Mouse (Mus musculus): Measurements from ENCODE around the gene Srp9. TPM values are rescaled to one million over a fixed set of nuclear protein-coding genes. Genes with fewer than 3 reads are reported as not detected.

Gene Srp9
- polyA plus RNA-seq, 1 experiment from 2014 or later = 183 TPM

DNA sequence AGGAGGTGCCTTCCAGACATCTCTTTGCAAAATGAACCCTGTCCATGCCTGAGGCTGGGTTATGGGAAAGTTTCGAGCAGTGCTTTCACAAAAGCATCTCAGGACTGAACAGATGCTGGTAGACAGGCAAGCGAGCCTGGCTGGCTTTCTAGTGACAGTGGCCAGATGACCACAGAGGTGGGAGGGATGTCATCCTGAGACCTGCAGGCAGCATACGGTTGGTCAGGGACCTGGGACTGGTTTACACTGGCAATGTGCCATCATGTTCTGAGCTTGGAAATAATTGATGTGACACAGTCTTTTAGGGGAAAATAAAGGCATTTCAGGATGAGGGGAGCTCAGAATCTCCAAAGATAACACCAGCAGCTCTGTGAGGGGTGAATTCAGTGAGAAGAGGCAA lies 19.5 kb upstream of the Srp9 start:
- Histone ChIP-seq H3K27me3 (0 out of 2 replicates have a peak, but pooled peaks cover 3% of the 10 kb centered on the region), H3K4me2 (no peak overlapping the region), H3K9me3 (no peaks in the 10 kb centered on the region), H3K27ac (no peak overlapping the region), H3K4me1 (replicated peaks) (peaks cover 28% of the 10 kb centered on the region), H3K9ac (replicated peaks) (no peak overlapping the region), H3K4me3 (replicated peaks) (no peak overlapping the region), H3K36me3 (no peaks in the 10 kb centered on the region)
- WGBS = 56% methylated on average over 3 of the region's 3 CpGs
- ATAC-seq (ENCODE audit: insufficient number of reproducible peaks, insufficient read depth, low FRiP score, low TSS enrichment, low read depth) = no peak

DNA sequence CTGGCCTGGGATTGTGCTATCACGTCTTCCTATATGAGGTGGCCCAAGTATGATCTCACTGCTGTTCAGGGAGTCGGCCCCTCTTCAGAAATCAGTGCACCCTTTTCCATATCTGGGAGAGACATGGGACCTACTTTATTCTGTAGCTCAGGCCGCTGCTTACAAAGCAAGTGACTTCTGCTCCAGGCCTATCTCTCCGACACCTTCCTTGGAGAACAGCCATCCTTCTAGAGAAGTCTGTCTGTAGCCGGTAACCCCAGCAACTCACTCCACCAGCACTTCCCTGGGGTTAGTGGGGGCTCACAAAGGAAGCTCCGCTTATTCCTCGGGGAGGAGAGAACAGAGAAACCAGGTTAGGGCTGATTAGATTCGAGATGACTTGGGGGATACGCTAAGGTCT lies 17.3 kb upstream of the Srp9 start:
- ATAC-seq (ENCODE audit: insufficient number of reproducible peaks, insufficient read depth, low FRiP score, low TSS enrichment, low read depth) = no peak
- Histone ChIP-seq H3K36me3 (no peaks in the 10 kb centered on the region), H3K4me1 (replicated peaks) (peaks cover 40% of the 10 kb centered on the region), H3K9ac (replicated peaks) (no peak overlapping the region), H3K27me3 (0 out of 2 replicates have a peak, but pooled peaks cover 3% of the 10 kb centered on the region), H3K27ac (no peak overlapping the region), H3K4me2 (no peak overlapping the region), H3K4me3 (replicated peaks) (no peak overlapping the region), H3K9me3 (no peaks in the 10 kb centered on the region)
- WGBS = 82% methylated on average over 9 of the region's 9 CpGs

DNA sequence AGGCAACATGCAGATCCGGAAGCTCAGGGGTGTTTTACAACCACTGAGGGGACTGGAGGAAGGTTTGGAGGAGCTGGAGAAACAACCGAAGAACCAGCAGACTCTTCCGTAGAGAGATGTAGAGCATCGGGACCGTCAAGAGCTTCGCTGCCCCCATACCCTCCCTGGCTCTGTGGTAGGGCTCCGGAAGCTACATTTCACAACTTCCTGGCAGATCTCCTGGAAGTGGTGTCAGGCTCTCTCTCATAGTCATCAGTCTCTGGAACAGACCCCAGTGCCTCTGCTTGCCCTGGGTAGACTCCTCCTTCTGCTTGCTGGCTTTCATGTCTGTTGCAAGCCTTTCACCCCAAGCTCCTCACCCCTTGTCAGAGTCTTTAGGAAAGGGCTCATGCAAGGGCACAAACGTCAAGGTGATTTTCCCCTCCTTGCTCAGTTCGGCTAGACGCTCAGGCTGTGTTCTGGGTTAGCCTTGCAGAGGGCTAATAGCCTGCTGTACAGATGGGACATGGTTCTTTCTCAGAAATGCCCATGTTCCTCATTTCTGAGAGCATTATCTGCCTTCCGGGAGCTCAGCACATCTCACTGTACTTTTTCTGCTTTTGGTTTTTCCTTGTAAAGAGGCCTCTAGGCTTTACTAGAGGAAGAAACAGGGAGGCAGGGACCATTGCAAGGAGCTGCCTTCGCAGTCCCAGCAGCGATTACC lies 16.0 kb upstream of the Srp9 start:
- WGBS = 61% methylated on average over 13 of the region's 13 CpGs

DNA sequence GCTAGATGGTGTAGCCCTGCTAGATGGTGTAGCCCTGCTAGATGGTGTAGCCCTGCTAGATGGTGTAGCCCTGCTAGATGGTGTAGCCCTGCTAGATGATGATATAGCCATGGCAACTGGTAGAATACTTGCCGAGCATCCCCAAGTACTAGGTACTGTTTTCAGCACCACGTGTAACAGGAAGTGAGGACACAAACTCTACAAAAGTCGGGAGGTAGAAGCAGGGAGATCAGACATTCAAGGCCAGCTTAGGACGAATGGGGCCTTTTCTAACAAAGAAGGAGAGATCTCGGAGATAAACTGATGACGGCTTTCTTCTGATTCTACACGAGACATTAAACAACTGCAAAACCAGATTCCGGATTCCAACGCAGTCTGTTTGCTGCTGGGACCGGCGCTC lies 14.4 kb upstream of the Srp9 start:
- WGBS = 74% methylated on average over 11 of the region's 11 CpGs
- Histone ChIP-seq H3K9ac (replicated peaks) (no peak overlapping the region), H3K4me1 (replicated peaks) (peaks cover 40% of the 10 kb centered on the region), H3K4me2 (no peak overlapping the region), H3K4me3 (replicated peaks) (no peak overlapping the region), H3K9me3 (no peaks in the 10 kb centered on the region), H3K27ac (0 out of 2 replicates have a peak overlapping the region, but pooled peaks have one; percentile 4), H3K27me3 (0 out of 2 replicates have a peak, but pooled peaks cover 9% of the 10 kb centered on the region), H3K36me3 (no peaks in the 10 kb centered on the region)
- ATAC-seq (ENCODE audit: insufficient number of reproducible peaks, insufficient read depth, low FRiP score, low TSS enrichment, low read depth) = no peak

More for the DNA sequence above, 16.0 kb upstream of the Srp9 start:
- 0 out of 2 replicates have a peak, but pooled peaks cover 9% of the 10 kb centered on the region for H3K27me3 ChIP-seq
- no peak overlapping the region for H3K4me2 ChIP-seq
- no peak overlapping the region for H3K27ac ChIP-seq
- no peaks in the 10 kb centered on the region for H3K36me3 ChIP-seq
- no peaks in the 10 kb centered on the region for H3K9me3 ChIP-seq
- no peak overlapping the region for H3K9ac ChIP-seq (replicated peaks)
- no peak overlapping the region for H3K4me3 ChIP-seq (replicated peaks)
- no peak for ATAC-seq (ENCODE audit: insufficient number of reproducible peaks, insufficient read depth, low FRiP score, low TSS enrichment, low read depth)
- peaks cover 32% of the 10 kb centered on the region for H3K4me1 ChIP-seq (replicated peaks)

DNA sequence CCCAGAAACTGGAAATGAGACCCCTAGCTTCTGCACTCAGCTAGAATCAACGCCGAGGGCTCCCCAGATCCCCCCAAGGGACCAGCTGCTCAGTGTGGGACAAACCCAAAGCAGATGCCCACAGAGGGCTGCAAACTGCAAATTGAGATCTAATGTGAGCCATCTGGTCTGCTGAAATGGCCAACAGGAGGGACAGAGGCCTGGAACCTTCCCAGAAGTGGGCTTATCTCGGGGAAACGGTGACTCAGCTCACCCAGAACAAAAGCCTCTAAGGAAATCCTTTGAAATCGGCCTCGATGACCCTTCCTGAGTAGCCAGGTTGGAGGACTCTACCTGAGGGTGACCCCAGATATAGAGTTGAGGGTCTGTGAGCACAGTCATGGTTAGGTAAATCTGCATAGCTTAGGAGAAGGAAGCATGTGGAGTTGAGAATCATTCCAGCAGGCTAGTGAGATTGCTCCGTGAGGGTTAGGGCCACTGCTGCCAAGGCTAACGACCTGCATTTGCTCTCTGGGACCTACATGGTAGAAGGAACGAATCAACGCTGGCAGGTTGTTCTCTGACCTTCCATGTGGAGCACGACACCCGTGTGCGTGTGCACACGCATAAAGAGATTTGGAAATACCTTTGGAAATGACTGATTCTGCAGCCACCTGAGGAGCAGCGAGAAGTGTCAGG lies 13.7 kb upstream of the Srp9 start:
- WGBS = 50% methylated on average over 15 of the region's 15 CpGs
- 0 out of 2 replicates have a peak, but pooled peaks cover 9% of the 10 kb centered on the region for H3K27me3 ChIP-seq
- no peaks in the 10 kb centered on the region for H3K36me3 ChIP-seq
- peaks cover 40% of the 10 kb centered on the region for H3K4me1 ChIP-seq (replicated peaks)
- H3K4me2 ChIP-seq = no peak overlapping the region
- ATAC-seq (ENCODE audit: insufficient number of reproducible peaks, insufficient read depth, low FRiP score, low TSS enrichment, low read depth) = no peak
- H3K9me3 ChIP-seq = no peaks in the 10 kb centered on the region
- H3K4me3 ChIP-seq (replicated peaks) = no peak overlapping the region
- H3K9ac ChIP-seq (replicated peaks) = no peak overlapping the region
- 0 out of 2 replicates have a peak overlapping the region, but pooled peaks have one; percentile 4 for H3K27ac ChIP-seq

DNA sequence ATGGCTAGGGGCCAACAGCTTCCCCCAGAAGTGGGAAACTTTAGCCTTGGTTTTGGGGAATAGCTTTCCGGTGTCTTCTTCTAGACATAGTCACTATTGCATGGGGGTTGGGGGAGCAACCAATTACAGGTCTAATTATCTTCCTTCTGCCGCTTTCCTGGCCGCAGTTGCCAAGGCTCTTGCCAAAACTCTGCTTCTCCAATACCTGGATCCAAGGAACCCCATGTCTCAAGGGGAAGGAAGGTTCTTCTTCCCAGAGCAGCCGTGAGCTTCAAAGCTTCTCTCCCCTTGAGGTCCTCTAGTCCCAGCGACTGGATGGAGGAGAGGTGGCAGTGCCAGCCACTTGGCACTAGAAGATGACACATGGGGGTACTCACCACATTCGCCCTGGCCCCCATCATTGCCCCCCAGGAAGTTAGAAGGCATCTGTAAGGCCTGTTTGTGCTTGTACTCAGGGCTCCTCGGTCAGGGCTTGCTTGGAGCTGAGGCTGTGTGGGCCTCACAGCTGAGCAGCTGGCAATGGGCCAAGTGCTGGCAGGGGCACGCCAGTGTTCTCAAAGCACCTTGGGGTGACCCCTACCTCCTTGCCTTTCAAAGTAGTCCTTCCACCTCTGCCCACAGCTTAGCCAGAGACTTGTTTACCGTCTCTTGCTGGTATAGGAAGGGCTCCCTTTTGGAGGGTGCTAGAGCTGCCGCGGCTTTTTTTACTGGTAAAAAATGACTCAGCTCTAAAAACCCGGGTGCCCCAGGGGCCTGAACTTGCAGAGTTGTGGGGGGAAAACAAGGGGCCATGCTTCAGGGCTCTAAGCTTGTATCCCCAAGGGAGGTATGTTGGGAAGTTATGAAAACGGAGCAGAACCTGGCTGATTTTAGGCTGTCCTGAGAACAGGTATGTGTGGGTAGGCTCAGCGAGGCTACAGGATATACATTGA lies 12.9 kb upstream of the Srp9 start:
- Histone ChIP-seq H3K36me3 (no peaks in the 10 kb centered on the region), H3K27ac (no peak overlapping the region), H3K4me2 (0 out of 2 replicates have a peak overlapping the region, but pooled peaks have one; percentile 0), H3K9me3 (no peaks in the 10 kb centered on the region), H3K27me3 (0 out of 2 replicates have a peak, but pooled peaks cover 9% of the 10 kb centered on the region), H3K9ac (replicated peaks) (no peak overlapping the region), H3K4me1 (replicated peaks) (peaks cover 40% of the 10 kb centered on the region), H3K4me3 (replicated peaks) (no peak overlapping the region)
- 77% methylated on average over 14 of the region's 14 CpGs for WGBS
- ATAC-seq (ENCODE audit: insufficient number of reproducible peaks, insufficient read depth, low FRiP score, low TSS enrichment, low read depth) = no peak

DNA sequence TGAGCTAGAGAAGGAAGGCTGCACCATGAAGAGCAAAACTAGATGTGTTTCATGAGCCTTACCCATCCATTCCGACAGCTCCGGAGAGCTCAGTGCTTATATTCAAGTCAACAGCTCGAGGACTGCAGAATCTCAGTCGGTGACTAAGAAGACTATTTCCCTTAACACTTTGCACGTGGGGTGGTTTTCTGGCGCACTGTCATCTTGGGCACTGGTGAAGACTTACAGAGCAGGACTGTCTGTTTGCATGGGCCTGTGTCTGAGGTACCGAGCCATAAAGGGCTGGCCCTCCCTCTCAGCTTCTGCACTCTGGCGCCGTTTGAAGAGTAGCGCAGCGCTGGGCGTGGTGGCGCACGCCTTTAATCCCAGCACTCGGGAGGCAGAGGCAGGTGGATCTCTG lies 12.2 kb upstream of the Srp9 start:
- Histone ChIP-seq H3K4me2 (no peak overlapping the region), H3K4me3 (replicated peaks) (no peak overlapping the region), H3K9me3 (no peaks in the 10 kb centered on the region), H3K9ac (replicated peaks) (no peak overlapping the region), H3K36me3 (no peaks in the 10 kb centered on the region), H3K27me3 (0 out of 2 replicates have a peak, but pooled peaks cover 9% of the 10 kb centered on the region), H3K27ac (no peak overlapping the region), H3K4me1 (replicated peaks) (peaks cover 40% of the 10 kb centered on the region)
- no peak for ATAC-seq (ENCODE audit: insufficient number of reproducible peaks, insufficient read depth, low FRiP score, low TSS enrichment, low read depth)
- 92% methylated on average over 15 of the region's 15 CpGs for WGBS

DNA sequence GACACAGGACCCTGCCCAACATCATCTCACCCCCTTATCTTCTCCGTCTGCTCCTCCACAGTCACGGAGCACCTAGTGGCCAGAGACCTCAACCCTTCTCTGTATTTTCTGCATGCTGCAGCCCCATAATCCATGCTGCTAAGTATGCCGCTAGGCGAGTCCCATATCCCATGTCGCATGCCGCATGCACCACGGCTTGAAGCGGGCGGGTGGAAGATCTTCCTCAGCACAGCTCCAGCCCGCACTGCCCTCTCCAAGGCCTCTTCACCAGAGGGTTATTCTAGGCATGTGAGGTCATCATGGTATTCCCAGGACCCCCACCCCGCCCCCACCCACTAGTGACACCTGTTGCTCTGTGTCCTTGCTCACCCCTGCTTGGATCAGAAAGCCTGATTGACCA lies 11.4 kb upstream of the Srp9 start:
- Histone ChIP-seq H3K9me3 (no peaks in the 10 kb centered on the region), H3K36me3 (no peaks in the 10 kb centered on the region), H3K27ac (no peak overlapping the region), H3K4me3 (replicated peaks) (no peak overlapping the region), H3K4me2 (no peak overlapping the region), H3K27me3 (0 out of 2 replicates have a peak, but pooled peaks cover 9% of the 10 kb centered on the region), H3K4me1 (replicated peaks) (peaks cover 39% of the 10 kb centered on the region), H3K9ac (replicated peaks) (no peak overlapping the region)
- WGBS = 88% methylated on average over 11 of the region's 11 CpGs
- no peak for ATAC-seq (ENCODE audit: insufficient number of reproducible peaks, insufficient read depth, low FRiP score, low TSS enrichment, low read depth)

DNA sequence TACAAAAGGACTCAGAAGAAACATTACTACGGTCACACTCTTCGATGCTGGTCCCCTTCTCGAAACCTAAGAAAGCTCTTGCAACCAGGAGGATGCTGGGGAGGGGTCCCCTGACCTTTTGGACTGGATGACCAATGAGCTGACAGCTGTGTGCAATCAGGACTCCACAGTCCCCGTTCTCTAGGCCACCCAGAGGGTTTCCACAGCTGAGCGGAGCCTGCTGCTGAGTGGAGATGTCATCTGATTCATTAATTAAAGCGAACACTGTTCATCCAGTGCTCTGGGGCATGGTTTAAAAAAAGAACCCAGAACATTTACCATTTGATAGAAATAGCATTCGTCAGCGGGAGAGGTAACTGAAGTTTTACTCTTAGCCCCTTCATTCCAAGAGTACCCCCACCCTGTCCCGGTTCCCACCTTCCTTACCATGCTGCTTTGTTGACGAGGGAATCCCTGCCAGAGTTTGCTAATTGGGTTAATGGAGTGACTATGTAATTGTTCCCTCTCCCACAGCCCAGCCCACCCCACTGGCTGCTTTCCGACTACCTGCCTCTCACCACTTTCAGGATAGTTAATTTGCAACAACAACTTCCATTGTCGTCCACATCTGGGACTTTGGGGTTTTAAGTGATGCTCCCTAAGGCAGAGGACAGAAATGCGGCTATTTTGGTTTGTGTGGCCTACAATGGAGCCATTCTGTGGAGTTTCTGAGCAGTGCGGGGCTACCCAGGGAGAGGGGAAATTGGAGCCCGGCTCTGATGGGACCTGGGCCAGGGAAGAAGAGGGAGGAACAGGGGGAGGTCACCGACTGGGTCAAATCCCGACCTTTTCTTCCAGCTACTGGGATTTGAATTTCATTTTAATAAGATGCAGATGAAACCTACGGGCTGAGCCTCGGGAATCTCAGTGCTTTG lies 10.7 kb upstream of the Srp9 start:
- H3K4me2 ChIP-seq = no peak overlapping the region
- H3K4me1 ChIP-seq (replicated peaks) = peaks cover 32% of the 10 kb centered on the region
- WGBS = 32% methylated on average over 19 of the region's 19 CpGs
- no peak overlapping the region for H3K9ac ChIP-seq (replicated peaks)
- no peak overlapping the region for H3K4me3 ChIP-seq (replicated peaks)
- H3K27ac ChIP-seq = no peak overlapping the region
- H3K9me3 ChIP-seq = no peaks in the 10 kb centered on the region
- H3K36me3 ChIP-seq = no peaks in the 10 kb centered on the region
- ATAC-seq (ENCODE audit: insufficient number of reproducible peaks, insufficient read depth, low FRiP score, low TSS enrichment, low read depth) = no peak
- H3K27me3 ChIP-seq = 0 out of 2 replicates have a peak, but pooled peaks cover 9% of the 10 kb centered on the region

DNA sequence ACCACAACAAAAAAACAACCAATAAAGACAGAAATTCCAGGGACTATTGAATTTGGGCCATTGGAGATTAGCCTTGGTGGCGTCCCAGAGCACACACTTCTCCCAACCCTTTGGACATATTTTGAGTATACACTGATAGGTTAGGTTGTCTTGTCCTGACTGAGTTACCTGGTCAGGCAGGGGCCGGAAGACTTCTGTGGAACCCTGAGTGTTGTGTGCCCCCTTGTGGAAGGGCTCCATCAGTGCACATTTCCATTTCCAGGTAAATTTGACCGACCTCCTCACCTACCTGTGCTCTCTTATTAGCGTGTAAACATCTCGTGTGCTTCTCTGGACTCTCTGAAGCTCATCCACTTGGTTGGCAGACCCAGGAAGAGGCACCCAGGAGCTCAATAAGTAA lies 9.3 kb upstream of the Srp9 start:
- Histone ChIP-seq H3K4me2 (no peak overlapping the region), H3K27ac (no peak overlapping the region), H3K36me3 (no peaks in the 10 kb centered on the region), H3K9me3 (no peaks in the 10 kb centered on the region), H3K4me3 (replicated peaks) (no peak overlapping the region), H3K4me1 (replicated peaks) (peaks cover 32% of the 10 kb centered on the region), H3K9ac (replicated peaks) (no peak overlapping the region), H3K27me3 (0 out of 2 replicates have a peak, but pooled peaks cover 6% of the 10 kb centered on the region)
- WGBS = 28% methylated on average over 5 of the region's 5 CpGs
- no peak for ATAC-seq (ENCODE audit: insufficient number of reproducible peaks, insufficient read depth, low FRiP score, low TSS enrichment, low read depth)
